9 mouse cellular contexts compared by ENCODE assay signal in genomic region chr16:84365969-84366368, GRCm38 (mm10).
"Had no signal": no experiment of that assay in that cellular context is flagged by ENCODE, and none has a peak within 500 bp of the region (broad histone marks: within the 10 kb centered on the region; RNA-seq: fewer than 3 reads in every experiment).

No protein-coding gene starts in this region.

- DNase-seq: kidney, adult 18-20 months; kidney, postnatal 10 days; kidney, postnatal 4 days; liver; liver, embryonic 13.5 days; liver, postnatal 0 days; lung, postnatal 36 days; thymus, adult 2 months; thymus, postnatal 25 days had no signal
